Mouse (Mus musculus) layer of hippocampus, adult 2 months (tissue): Measurements from ENCODE around the gene Ubxn11. TPM values are rescaled to one million over a fixed set of nuclear protein-coding genes. Genes with fewer than 3 reads are reported as not detected.

Experiments
- DNase-seq, 2 experiments: peaks; one replicate each; pipeline ENCODE4 v3.0.0; 2022; ENCODE audit warnings: low spot score in 2 of 2
- H3K27ac ChIP-seq: fragments of 200-600 bp; 2 replicates; pipeline ENCODE4 v1.8.1; 2022
- H3K4me3 ChIP-seq: fragments of 200-600 bp; 2 replicates; pipeline ENCODE4 v1.8.1; 2022; ENCODE audit warnings: mild to moderate bottlenecking
- CTCF ChIP-seq: fragments of 200-600 bp; conservative IDR thresholded peaks from 2 replicates; pipeline ENCODE4 v1.8.1; 2022; ENCODE audit warnings: antibody characterized with exemption, mild to moderate bottlenecking, moderate library complexity
- total RNA-seq, 2 experiments: library from RNA; stranded (reverse); gene quantifications; 2 replicates each; pipeline ENCODE4 v1.2.3; 2021

The Ubxn11 gene
- total RNA-seq, 2 experiments from 2014 or later, result 34.0 to 42.4 TPM

GRCm38 (mm10) chr4:134094923-134095547, 7.3 kb upstream of the Ubxn11 start, which contains the start of gene Cd52:
Gene Cd52, minus strand, starts transcription at chr4:134095082.
- no peak within 1 kb of the TSS for H3K27ac ChIP-seq
- no peak within 1 kb of the TSS for H3K4me3 ChIP-seq
- no peak for DNase-seq
- TF ChIP-seq CTCF, result no peak

- Histone ChIP-seq H3K27ac (no peak overlapping the region), H3K4me3 (no peak overlapping the region)
- no peak for DNase-seq
- TF ChIP-seq CTCF, result no peak
Observed at GRCm38 (mm10) chr4:134096120-134096519, 6.2 kb upstream of the Ubxn11 start.

GRCm38 (mm10) chr4:134097015-134097608, 5.3 kb upstream of the Ubxn11 start:
- H3K27ac ChIP-seq, result no peak overlapping the region
- TF ChIP-seq CTCF, result no peak
- no peak overlapping the region for H3K4me3 ChIP-seq
- no peak for DNase-seq

DNA sequence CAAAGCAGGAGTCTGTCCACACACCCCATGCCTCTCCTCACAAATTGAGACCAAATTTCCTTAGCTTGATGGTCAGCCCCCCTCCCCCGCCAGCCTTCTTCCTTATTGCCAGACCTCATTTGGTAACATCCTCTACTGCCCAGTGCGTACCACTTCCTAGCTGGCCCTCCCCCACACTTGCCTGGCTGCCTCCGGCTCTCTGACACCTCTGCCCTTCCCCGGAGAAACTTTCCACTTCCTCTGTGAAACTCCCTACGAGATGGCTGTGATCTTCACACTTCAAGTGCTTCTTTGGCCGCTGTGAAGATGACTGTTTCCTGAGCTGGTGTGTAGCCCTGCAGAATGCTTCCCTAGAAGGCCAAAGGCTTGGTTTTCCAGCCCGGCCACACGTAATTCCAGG, 3.7 kb upstream of the Ubxn11 start:
- Histone ChIP-seq H3K27ac (no peak overlapping the region), H3K4me3 (no peak overlapping the region)
- DNase-seq, result no peak
- TF ChIP-seq CTCF, result no peak

GRCm38 (mm10) chr4:134100245-134100644, 2.1 kb upstream of the Ubxn11 start:
- no peak for TF ChIP-seq CTCF

GRCm38 (mm10) chr4:134102742-134103119, 361 bp downstream of the Ubxn11 start:
- no peak for TF ChIP-seq CTCF
- peak overlapping the region; percentile 84 for H3K27ac ChIP-seq
- H3K4me3 ChIP-seq, result peak overlapping the region; percentile 82

More at GRCm38 (mm10) chr4:134100245-134100644, 2.1 kb upstream of the Ubxn11 start:
- Histone ChIP-seq H3K4me3 (no peak overlapping the region), H3K27ac (no peak overlapping the region)
- DNase-seq, result no peak

GRCm38 (mm10) chr4:134106105-134106504, 3.7 kb downstream of the Ubxn11 start:
- TF ChIP-seq CTCF, result no peak
- no peak overlapping the region for H3K4me3 ChIP-seq
- H3K27ac ChIP-seq, result no peak overlapping the region
- no peak for DNase-seq

More at GRCm38 (mm10) chr4:134102742-134103119, 361 bp downstream of the Ubxn11 start:
- DNase-seq, result no peak

GRCm38 (mm10) chr4:134107730-134108129, 5.4 kb downstream of the Ubxn11 start:
- Histone ChIP-seq H3K27ac (peak overlapping the region; percentile 87), H3K4me3 (no peak overlapping the region)
- DNase-seq, result peak in 1 of 2 experiments; percentile 61
- no peak for TF ChIP-seq CTCF

GRCm38 (mm10) chr4:134108196-134108595, 5.8 kb downstream of the Ubxn11 start:
- no peak for DNase-seq
- no peak for TF ChIP-seq CTCF
- Histone ChIP-seq H3K4me3 (no peak overlapping the region), H3K27ac (peak overlapping the region; percentile 87)

GRCm38 (mm10) chr4:134110653-134111052, 8.3 kb downstream of the Ubxn11 start:
- no peak for DNase-seq
- no peak overlapping the region for H3K4me3 ChIP-seq
- no peak for TF ChIP-seq CTCF
- no peak overlapping the region for H3K27ac ChIP-seq

DNA sequence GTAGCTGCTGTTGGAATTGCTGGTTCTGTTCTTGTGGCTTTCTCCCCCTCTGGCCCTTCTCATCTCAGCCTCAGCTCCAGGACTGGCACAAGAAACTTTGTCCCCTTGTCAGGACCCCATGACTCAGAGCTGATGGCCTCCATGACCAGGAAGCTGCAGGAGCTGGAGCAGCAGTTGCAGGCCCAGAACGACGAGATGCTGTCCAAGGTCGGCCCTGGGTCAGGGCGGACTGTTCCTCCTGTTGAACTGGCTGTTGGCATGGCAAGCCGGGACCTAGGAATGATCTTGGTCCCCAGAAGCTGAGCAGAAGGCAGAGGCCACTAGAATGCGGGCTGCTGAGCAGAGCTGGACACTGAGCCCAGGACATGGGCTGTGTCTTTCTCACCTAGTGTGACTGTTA, 10.0 kb downstream of the Ubxn11 start:
- Histone ChIP-seq H3K27ac (no peak overlapping the region), H3K4me3 (no peak overlapping the region)
- no peak for TF ChIP-seq CTCF
- no peak for DNase-seq

DNA sequence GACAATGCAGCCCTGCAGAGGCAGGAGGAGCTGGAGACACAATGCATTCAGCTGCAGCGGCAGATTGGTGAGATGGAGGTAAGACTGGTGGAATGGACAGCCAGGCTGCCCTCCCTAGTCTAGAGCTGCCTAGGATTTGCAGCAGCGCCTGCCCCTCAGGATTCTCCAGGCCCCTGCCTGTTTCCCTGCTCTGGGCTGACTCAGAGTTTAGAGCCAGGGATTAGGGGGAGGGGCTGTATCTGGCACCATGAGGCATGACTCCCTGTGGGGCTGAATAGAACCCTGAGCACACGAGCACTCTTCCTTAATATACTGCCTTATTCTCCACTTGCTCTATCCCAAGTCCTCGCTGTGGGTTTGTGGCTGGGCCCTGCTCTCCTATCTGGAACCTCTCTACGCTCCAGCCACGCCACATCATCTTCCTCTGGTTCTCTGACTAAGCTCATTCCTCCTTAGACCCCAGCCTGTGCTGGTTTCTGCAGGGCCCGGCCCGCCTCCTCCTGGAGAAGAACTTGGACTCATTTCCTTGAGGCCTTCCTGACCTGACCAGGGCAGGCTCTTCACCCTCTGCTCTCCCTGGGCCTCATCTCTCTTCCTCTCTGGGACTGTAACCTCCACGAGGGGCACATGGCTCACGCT, 11.1 kb downstream of the Ubxn11 start:
- no peak for TF ChIP-seq CTCF
- Histone ChIP-seq H3K27ac (no peak overlapping the region), H3K4me3 (no peak overlapping the region)
- DNase-seq, result no peak

DNA sequence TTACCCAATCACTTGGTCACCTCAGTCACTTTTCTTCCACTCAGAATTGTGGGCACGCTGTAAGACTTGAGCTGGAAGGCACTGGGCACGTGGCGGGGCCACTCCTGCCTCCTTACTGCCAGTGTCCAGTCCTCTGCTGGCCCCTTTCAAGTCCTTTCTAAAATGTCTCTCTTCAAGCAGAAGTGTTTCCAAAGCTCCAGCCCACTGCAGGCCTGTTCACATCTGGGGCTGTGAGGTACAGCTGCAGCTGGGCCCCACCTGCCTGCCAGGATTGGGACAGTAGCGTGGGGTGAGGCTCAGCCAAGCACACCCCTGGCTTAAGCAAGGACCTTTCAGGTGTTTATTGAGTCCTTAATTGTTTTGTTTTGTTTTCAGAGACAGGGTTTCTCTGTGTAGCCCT, 11.7 kb downstream of the Ubxn11 start:
- TF ChIP-seq CTCF, result no peak
- DNase-seq, result no peak
- Histone ChIP-seq H3K4me3 (no peak overlapping the region), H3K27ac (no peak overlapping the region)
